In the genomic region with DNA sequence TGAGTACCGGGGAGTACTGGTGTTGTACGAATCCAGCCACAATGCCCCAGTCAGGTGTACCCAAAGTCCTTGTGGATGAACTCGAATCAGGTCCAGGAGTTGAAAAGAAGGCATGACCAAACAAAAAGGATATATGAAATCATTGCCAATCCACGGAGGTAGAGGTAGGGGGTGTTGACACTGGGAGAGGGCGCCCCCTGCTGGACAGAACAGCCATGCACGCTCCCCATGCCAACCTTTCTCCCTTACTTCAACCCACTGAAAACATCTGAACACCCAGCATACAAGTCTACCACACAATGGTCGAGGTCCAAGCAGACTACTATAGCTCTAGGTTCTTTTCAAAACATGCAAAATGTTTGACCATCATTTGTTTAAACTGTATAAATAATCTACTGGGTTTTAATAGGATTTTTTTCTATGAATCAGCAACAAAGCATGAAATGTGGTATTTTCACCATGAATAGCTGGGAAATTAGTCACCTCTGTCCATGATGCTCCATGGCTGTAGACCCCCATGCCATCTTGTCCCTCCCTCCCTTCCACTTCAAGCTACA, we compare ENCODE assay signal across 9 mouse cellular contexts. TPM values are rescaled to one million over a fixed set of nuclear protein-coding genes. Genes with fewer than 3 reads are reported as not detected.
DNase-seq lines count a peak whose midpoint lies in the region; ATAC-seq and TF ChIP-seq lines count a peak whose summit lies in the region.
"Had no signal": no experiment of that assay in that cellular context is flagged by ENCODE, and none has a peak within 500 bp of the region (broad histone marks: within the 10 kb centered on the region; RNA-seq: fewer than 3 reads in every experiment).

No protein-coding gene starts in this region.

- no peak overlapping the region for H3K4me3 ChIP-seq in forebrain, embryonic 11.5 days (ENCODE audit: low read depth, low read length)
- no peak overlapping the region for H3K4me3 ChIP-seq in forebrain, embryonic 16.5 days (replicated peaks; ENCODE audit: low read length)
- no peak overlapping the region for H3K4me3 ChIP-seq in embryonic facial prominence, embryonic 11.5 days (ENCODE audit: low read depth, low read length)
- H3K4me3 ChIP-seq in lung, adult 2 months (replicated peaks; ENCODE audit: extremely low read depth, low read depth, low read length) = no peak overlapping the region
- H3K4me3 ChIP-seq: limb, embryonic 12.5 days had no signal

- peak; percentile 73 for TF ChIP-seq CTCF in lung, adult 2 months (IDR thresholded peaks at IDR 0.05; ENCODE audit: insufficient read depth, low read length)

- peaks cover 12% of the 10 kb centered on the region for H3K4me1 ChIP-seq in forebrain, embryonic 11.5 days (replicated peaks; ENCODE audit: control insufficient read depth, insufficient read depth, low read length)
- H3K4me1 ChIP-seq in forebrain, embryonic 16.5 days (replicated peaks; ENCODE audit: control insufficient read depth, insufficient read depth, low read length) = peaks cover 7% of the 10 kb centered on the region
- H3K4me1 ChIP-seq in embryonic facial prominence, embryonic 11.5 days (ENCODE audit: control insufficient read depth, insufficient read depth, low read length) = peaks cover 2% of the 10 kb centered on the region; the same call in 1 of the 2 replicates
- H3K4me1 ChIP-seq in lung, adult 2 months (ENCODE audit: control insufficient read depth, insufficient read depth, low read length) = no peaks in the 10 kb centered on the region

- no peak overlapping the region for H3K27ac ChIP-seq in forebrain, embryonic 11.5 days (ENCODE audit: low read depth, low read length)
- H3K27ac ChIP-seq in forebrain, embryonic 16.5 days (ENCODE audit: low read length) = no peak overlapping the region
- H3K27ac ChIP-seq in embryonic facial prominence, embryonic 11.5 days (replicated peaks; ENCODE audit: low read depth, low read length) = no peak overlapping the region
- H3K27ac ChIP-seq: limb, embryonic 12.5 days had no signal

- peaks cover 67% of the 10 kb centered on the region for H3K27me3 ChIP-seq in forebrain, embryonic 11.5 days (ENCODE audit: control insufficient read depth, insufficient read depth, low read length)
- peaks cover 57% of the 10 kb centered on the region for H3K27me3 ChIP-seq in forebrain, embryonic 16.5 days (replicated peaks; ENCODE audit: control insufficient read depth, insufficient read depth, low read length)
- H3K27me3 ChIP-seq in embryonic facial prominence, embryonic 11.5 days (ENCODE audit: control insufficient read depth, insufficient read depth, low read length) = no peaks in the 10 kb centered on the region; the same call in 1 of the 2 replicates

- no peak overlapping the region for H3K9ac ChIP-seq in forebrain, embryonic 11.5 days (ENCODE audit: low read length)
- no peak overlapping the region for H3K9ac ChIP-seq in forebrain, embryonic 16.5 days (replicated peaks; ENCODE audit: low read depth, low read length)
- no peak overlapping the region for H3K9ac ChIP-seq in embryonic facial prominence, embryonic 11.5 days (replicated peaks; ENCODE audit: low read length)
- H3K9ac ChIP-seq: limb, embryonic 12.5 days had no signal

- H3K36me3 ChIP-seq in forebrain, embryonic 11.5 days (ENCODE audit: control insufficient read depth, insufficient read depth, low read length) = no peaks in the 10 kb centered on the region
- no peaks in the 10 kb centered on the region for H3K36me3 ChIP-seq in forebrain, embryonic 16.5 days (ENCODE audit: control insufficient read depth, insufficient read depth)
- no peaks in the 10 kb centered on the region for H3K36me3 ChIP-seq in embryonic facial prominence, embryonic 11.5 days (replicated peaks; ENCODE audit: control insufficient read depth, insufficient read depth, low read depth, low read length)
- H3K36me3 ChIP-seq: limb, embryonic 12.5 days had no signal

- H3K9me3 ChIP-seq in forebrain, embryonic 11.5 days (ENCODE audit: control insufficient read depth, low read length) = no peaks in the 10 kb centered on the region
- H3K9me3 ChIP-seq in forebrain, embryonic 16.5 days (ENCODE audit: control insufficient read depth, low read length) = no peaks in the 10 kb centered on the region
- no peaks in the 10 kb centered on the region for H3K9me3 ChIP-seq in embryonic facial prominence, embryonic 11.5 days (replicated peaks; ENCODE audit: control insufficient read depth, low read length)
- H3K9me3 ChIP-seq: limb, embryonic 12.5 days had no signal

- DNase-seq in forebrain, embryonic 11.5 days (ENCODE audit: low spot score) = peak; percentile 87
- peak; percentile 50 for DNase-seq in 416B (ENCODE audit: low read depth)
- peak; percentile 86 for DNase-seq in adrenal gland, postnatal 14 days
- peak; percentile 72 for DNase-seq in embryonic facial prominence, embryonic 11.5 days (ENCODE audit: low spot score)
- peak; percentile 80 for DNase-seq in kidney, adult 9 months
- DNase-seq in lung, adult 2 months = peak; percentile 48
- DNase-seq in right cerebral cortex, postnatal 25 days = peak; percentile 28

- no peak for TF ChIP-seq POLR2A in lung, adult 2 months (IDR thresholded peaks at IDR 0.05; ENCODE audit: borderline replicate concordance, extremely low read depth, low read depth, low read length)

- no peak for ATAC-seq in forebrain, embryonic 11.5 days (replicated peaks; ENCODE audit: low FRiP score)
- ATAC-seq in forebrain, embryonic 16.5 days = no peak
- ATAC-seq in embryonic facial prominence, embryonic 11.5 days (replicated peaks; ENCODE audit: insufficient number of reproducible peaks, low FRiP score, low TSS enrichment, low read depth) = no peak

- 16% methylated on average over 7 of the region's 7 CpGs for WGBS in forebrain, embryonic 11.5 days
- WGBS in forebrain, embryonic 16.5 days = 16% methylated on average over 7 of the region's 7 CpGs
- WGBS in embryonic facial prominence, embryonic 11.5 days = 17% methylated on average over 7 of the region's 7 CpGs
- 21% methylated on average over 7 of the region's 7 CpGs for WGBS in lung, adult 2 months

- H3K4me2 ChIP-seq in forebrain, embryonic 11.5 days (ENCODE audit: low read depth, low read length, severe bottlenecking) = no peak overlapping the region
- H3K4me2 ChIP-seq in forebrain, embryonic 16.5 days (ENCODE audit: low read length) = no peak overlapping the region
- H3K4me2 ChIP-seq in embryonic facial prominence, embryonic 11.5 days (ENCODE audit: low read depth, low read length) = no peak overlapping the region
- H3K4me2 ChIP-seq: limb, embryonic 12.5 days had no signal

RNA-seq across cellular contexts. Expression of a gene that starts 43.2 kb away (rescaled TPM):
- polyA plus RNA-seq in forebrain, embryonic 11.5 days (2014; fragmentation: Nextera tagmentation; extraction: Ambion mirVana) = 55.6 and 59.3 TPM in 2 replicates
- 32.2 and 38.8 TPM in 2 replicates for polyA plus RNA-seq in forebrain, embryonic 16.5 days (2015; fragmentation: Nextera tagmentation; extraction: Ambion mirVana)
- total RNA-seq in adrenal gland, postnatal 14 days (2021) = 24.2 and 28.2 TPM in 2 replicates
- 52.2 and 57.3 TPM in 2 replicates for polyA plus RNA-seq in embryonic facial prominence, embryonic 11.5 days (2014; fragmentation: Nextera tagmentation; extraction: Ambion mirVana)
- 24.3 and 61.4 TPM in 2 replicates for polyA plus RNA-seq in lung, adult 2 months (2012; rRNA removed)

Comparison
In these comparisons a context has a peak if more than half of its experiments do, and no peak if none do; other contexts are left out.
1. DNase-seq: peak in every context shown above with its lines; median percentile 87 in forebrain, embryonic 11.5 days; 86 in adrenal gland, postnatal 14 days; 80 in kidney, adult 9 months; 72 in embryonic facial prominence, embryonic 11.5 days; 50 in 416B; 48 in lung, adult 2 months; 28 in right cerebral cortex, postnatal 25 days.